Mouse (Mus musculus): ENCODE measurements at regions not wholly inside any gene's neighbourhood (a gene's known extent, or its start where the extent isn't known, plus 50 kb on each side); places are given as distances from the start of the nearest gene placed in this dataset.

DNA sequence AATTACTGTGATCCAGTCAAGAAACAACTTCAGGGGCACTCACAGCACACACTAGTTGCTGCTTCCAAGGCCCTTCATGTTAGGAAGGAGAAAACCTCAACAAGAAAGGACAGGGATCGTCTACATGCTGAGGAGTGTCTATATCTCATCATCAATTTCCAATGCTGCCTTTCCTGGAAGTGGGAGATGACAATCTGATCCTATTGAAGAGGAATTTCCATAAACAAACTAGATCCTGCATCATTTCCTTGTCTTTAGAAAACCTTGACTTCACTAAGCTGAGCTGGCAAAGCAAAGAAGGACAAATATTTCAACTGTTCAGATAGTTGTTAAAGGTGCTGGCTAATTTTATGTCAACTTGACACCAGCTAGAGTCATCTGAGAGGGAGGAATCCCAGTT is 83.5 kb upstream of the Rapgef5 start:
- DNase-seq: no peak

DNA sequence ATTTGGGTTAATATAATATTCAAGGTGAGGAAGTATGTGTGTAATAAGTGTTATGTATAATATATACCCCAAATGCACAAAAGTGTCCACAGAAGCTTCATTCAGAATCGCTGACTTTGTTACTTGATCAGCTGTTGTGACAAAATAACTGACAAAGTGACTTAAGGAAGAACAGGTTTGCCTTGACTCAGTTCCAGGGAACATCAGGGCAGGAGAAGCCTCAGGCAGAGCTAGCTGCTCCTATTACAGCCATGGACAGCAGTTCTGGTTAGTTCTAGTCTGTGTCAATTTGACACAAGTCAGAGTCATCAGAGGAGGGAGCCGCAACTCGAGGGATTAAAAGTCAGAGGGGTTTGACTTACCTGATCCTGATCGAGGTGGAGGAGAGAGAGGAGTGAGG is 79.3 kb upstream of the Rapgef5 start:
- DNase-seq: no peak

DNA sequence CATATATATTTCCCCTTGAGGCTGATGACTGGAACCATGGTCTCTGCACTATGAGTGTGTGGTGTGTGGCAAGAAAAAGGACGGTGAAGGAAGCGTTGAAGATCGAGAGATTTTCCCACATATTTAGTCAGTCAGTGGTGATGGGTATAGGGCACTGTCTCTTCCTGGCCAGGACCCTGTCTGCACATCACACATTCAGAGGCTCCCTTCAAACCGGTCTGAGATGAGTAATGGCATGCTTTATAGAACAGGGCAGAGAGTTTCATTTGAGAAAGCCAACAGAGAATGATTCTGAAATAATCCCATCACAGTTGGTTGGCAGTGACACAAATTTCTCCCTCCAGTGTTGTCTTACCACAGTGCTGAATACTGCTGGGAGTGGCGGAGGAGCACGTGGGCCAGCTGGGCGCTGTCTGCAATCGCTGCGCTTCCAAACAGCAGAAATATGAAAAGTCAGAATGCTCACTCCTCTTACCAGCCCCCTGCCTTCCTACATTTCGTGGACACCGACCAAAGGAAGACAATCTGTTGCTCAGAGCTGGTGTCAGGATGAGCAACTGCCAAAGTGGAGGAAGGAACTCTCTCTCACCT is 77.2 kb upstream of the Rapgef5 start:
- DNase-seq: no peak

DNA sequence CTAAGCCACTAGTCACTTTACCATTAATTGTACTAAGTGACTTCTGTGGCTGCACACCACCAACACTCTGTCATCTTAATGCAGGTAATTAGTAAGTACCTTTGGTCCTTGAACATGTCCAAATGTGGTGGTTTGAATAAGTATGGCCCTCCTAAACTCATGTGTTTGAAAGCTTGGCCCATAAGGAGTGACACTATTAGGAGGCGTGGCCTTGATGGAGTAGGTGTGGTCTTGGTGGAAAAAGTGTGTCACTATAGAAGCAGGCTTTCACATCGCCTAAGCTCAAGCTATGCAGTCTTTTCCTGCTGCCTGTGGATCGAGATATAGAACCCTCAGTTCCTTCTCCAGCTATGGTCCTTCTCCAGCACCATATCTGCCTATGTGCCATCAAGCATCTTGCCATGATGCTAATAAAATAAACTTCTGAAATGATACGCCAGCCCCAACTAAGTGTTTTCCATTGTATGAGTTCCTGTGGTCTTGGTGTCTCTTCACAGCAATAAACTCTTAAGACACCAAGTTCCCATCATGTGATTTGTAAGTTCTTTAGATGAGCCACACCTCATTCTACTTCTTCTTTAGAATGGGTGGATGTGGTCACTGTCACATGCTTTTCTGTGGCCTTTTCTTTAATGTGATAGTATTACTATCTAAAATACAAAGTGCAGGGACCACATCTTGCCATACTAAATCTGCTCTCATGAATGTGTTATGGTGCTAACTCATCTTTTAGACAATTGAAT is 71.9 kb upstream of the Rapgef5 start:
- DNase-seq: no peak

DNA sequence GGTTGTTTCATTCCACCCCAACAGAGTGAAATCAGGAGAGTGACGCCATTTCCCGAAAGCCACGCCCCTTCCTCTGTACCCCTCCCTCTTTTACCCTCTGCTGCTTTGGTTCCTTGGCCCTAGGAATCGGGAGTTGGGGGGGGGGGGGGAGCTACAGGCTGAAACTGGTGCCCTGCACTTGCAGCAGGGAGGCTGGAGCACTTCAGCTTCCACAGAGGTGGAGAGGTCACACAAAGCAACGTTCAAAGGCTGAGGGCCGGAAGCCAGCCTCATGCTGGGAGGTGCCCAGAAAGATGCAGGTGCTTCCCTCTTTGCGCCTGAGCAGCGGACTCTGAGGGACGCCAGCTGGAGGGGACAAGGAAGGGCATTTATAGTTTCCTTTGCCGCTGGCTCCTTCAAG is 69.1 kb upstream of the Rapgef5 start:
- DNase-seq: peak; percentile 48 to 73

DNA sequence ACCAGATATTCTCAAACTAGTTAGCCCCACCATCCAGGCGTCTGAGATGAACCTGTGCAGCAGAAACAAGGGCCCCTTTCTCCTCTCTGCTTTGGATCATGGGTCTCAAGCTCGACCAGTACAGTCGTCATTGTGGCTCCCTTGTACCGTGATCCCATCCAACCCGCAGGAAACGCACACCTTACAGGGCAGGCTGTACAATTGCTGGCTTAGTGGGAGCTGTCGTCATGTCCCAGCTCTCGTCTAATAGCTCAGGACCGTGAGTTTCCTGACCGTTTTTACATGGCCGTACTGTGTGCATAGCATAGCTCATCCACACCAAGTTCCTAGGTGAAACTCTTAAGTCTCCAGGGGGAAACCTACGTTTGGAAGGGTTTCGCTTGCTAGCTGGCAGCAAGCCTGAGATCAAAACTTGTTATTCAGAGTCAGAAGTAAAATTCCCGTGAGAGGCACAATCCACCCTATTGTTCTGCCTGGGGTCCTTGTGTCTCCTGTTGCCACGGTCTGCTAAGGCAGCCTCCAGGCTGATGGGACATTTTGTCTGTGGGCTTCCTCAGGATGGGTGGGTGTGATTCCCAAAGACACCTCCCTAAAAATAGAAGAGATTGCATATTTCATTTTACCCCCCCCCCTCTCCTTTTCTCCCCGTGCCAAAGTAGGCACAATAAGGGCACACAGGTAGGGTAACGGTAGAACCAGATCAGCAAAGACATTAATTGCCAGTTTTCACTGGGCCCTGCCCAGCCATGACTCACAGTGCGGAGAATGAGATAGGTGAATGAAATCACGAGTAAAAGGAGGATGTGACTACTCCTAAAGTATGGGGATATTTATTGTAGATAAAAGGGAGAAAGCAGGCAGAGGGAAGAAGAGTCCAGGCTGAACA is 68.2 kb upstream of the Rapgef5 start:
- DNase-seq: no peak

DNA sequence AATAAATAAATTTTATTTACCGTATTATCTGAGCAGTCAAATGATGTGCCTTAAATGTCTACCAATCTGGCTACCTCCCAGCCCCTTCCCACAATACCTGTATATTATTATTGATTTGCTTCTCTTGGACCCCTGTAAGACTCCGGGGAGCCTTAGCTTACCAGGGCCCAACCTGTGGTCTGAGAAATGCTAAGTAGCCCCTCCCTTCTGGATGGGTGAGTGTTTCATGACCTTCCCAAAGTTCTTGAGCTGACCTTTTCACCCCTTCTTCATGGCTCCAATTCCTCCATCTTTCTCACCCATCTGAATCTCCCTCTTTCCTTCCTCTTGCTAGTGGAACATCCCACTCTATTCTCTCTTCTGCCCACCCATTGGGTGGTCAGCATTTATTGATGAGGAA is 67.2 kb upstream of the Rapgef5 start:
- no peak for DNase-seq

DNA sequence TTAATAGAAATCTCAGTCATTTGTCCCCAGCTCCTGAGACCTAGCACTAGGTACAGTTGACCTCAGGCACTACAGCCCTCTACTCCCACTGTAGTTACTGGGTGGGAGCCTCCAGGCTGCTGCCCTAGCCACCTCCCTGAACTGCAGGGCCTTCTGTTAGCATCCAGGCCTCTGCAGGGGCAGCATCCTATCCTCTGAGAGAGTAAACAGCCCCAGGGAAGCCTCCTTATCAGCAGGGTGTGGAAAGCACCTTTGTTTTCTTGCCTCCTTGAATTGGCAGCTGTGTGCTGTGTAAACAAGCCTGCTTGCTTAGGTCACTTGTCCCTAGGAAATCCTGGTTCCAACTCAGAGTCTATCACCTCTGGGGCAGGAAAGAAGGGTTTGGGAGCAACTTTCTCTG is 66.2 kb upstream of the Rapgef5 start:
- DNase-seq: no peak

DNA sequence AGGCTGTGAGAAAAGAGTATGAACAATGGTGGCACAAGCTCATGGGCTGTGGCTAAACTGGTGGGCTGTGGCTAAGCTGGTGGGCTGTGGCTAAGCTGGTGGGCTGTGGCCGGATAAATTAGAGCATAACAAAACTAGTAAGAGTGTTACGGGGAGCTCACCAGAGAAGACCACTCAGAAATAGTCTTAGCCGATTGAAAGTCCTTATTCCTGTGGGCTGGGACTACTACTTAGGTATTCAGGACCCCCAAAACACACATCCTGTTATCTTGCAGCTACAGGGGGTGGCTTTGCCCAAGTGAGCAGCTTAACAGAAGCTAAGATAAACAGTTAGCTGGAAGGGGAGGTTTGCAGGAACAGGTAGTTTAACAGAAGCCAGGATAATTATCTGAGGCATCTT is 65.4 kb upstream of the Rapgef5 start:
- DNase-seq: no peak

DNA sequence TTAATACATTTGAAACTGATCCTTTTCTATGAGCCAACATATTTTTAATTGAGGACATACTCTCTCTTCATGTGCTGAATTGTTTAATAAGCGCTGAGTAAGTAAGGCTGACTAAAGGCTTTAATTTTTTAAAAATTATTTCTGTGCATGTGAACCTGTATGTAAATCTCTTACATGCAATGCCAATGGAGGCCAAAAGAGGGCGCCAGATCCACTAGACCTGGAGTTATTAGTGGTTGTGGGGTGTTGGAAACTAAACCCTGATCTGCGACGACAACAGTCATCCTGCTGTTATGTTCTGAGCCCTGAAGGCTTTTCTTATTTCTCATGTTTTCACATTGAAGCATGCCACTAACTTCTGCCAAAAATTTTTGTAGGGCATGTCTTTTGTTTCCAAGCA is 64.8 kb upstream of the Rapgef5 start:
- peak in 1 of 2 experiments; percentile 45 for DNase-seq

DNA sequence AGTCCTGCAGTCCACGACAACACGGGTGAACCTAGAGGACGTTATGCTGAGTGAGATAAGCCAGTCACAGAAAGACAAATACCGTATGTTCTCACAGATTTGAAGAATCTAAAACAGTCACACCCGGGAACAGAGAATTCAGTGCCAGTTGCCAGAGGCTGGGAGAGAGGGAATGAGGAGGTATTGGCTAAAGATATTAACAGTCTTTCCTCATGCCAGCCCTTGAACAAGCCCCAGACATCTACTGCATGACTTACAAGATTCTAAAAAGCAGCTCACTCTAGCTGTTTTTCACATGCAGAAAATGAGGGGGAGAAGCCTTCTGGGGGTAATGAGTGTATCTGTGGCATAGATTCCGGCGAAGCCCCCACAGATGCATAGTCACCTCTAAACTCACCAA is 60.5 kb upstream of the Rapgef5 start:
- DNase-seq: no peak

DNA sequence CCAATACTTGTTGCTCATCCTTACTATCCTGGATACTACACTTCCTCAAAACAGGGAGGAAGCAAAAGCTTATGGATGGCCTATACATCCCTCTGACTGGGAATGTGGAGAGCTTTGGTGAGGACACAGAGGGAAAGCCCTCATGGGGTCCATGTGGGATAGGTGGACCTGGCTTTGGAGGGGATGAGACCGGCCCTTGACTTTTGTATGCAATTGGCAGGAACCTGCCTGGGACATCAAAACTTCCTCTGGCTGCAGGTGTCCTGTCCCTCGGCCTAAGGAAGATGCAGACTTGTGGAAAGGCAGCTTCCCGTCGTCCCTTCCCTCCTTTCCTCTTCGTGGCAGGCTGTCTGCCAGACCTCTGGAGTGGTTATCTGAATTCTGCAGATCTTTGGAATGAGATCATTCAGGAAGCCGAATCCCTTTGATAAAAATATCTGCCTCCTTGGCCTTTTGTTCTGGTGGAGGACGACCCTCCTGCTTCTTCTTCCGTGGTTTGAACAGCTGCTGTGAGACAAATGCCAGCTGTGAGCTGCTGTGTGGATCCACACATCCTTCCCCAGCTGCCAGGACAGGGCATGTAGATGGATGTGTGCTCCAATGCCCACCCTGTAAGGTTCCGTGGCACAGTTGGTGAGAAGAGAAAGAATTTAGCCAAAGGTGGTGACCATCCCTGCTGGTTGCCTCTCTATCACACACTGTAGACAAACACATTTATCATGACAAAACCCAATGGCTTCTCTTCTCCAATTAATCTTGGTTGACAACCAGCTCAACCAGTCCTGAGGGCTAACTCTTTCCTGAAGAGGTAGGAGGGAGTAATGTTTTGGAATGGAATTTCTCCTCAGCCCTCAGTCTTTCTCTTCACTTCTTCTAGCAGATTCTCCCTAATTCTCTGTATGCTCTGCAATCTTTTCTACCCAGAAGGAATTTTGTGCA is 57.9 kb upstream of the Rapgef5 start:
- peak; percentile 57 to 77 for DNase-seq

DNA sequence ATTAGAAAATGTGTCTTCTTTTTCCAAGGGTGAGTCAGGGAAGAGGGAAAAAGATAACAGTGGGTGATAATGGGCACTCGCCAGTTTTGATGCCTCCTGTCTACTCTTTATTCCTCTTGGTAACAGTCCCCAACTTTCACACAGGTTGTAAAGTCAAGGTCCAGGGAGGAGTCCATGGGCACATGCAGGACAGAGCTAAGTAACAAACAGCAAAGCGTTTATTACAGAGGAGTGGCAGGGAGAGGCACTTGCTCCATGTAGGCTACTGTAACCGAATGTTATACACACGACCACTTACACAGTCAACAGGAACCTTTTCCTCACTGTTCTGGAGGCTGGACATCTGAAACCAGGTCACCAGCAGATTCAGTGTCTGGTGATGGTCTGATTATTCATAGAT is 56.7 kb upstream of the Rapgef5 start:
- no peak for DNase-seq

DNA sequence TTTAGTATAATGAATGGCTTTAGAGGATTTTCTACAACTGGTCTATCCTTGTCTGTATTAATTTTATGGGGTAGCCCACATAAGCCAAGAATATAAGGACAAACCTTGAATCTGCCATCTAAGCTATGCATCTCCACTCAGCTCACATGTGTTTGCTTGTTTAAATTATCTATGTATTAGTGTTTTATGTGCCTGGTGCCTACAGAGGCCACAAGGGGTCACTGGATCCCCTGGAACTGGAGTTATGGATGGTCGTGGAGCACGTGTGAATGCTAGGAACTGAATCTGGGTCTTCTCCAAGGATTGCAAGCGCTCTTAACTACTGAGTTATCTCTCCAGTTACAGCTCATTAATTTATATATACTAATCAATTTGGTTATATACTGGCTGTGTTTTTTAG is 51.1 kb upstream of the Rapgef5 start:
- DNase-seq: no peak

DNA sequence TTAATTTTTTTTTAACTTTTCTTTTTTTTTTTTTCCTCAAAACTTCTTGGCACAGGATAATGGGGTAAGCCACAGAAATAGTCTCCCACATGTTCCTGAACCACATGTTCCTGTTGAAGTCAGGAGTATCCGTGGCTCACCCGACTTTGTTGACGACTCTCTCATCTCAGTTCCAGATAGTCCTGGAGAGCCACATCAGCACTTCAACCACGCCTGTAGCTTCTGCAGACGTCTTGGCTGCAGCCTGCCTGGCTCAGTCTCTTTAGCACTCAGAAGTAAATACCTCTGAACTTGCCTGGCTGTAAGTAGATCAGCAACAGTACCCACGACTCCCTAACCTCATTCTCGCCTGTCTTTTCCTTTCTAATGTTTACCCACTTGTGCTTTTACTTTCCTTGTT is 50.3 kb upstream of the Rapgef5 start:
- DNase-seq: no peak
